Mouse (Mus musculus): ENCODE measurements around the gene Gm3285.

Gm3285 gene

GRCm38 (mm10) chr10:77900903-77901818 is 39.4 kb downstream of the Gm3285 start:
- no peak for DNase-seq

GRCm38 (mm10) chr10:77901871-77902210 is 40.1 kb downstream of the Gm3285 start:
- peak in 1 of 2 experiments; percentile 10 for DNase-seq

GRCm38 (mm10) chr10:77902211-77902893 is 40.6 kb downstream of the Gm3285 start, which contains the start of gene Lrrc3:
Lrrc3 (minus strand) TSS chr10:77902536.
- DNase-seq, result peak; percentile 20 to 31

- peak in 1 of 2 experiments; percentile 10 for DNase-seq
These were observed 41.3 kb downstream of the Gm3285 start for GRCm38 (mm10) chr10:77902894-77903715.
